Mouse (Mus musculus) hindbrain, embryonic 16.5 days (tissue): ENCODE data around the gene Mtmr10. TPM values are rescaled to one million over a fixed set of nuclear protein-coding genes. Genes with fewer than 3 reads are reported as not detected.
A peak's percentile ranks its signal among the peaks of the same experiment; 100 is the strongest.

Experiments used
- ATAC-seq: fragments of 200-750 bp; cut with Nextera tagmentation; 2 replicates; pipeline ENCODE4 v1.8.0; 2017; ENCODE audit warnings: moderate TSS enrichment, moderate library complexity
- H3K27ac ChIP-seq: fragments of 300-500 bp; sonication (generic); 2 replicates; pipeline ENCODE4 v1.5.1; 2014; ENCODE audit warnings: low read depth, mild to moderate bottlenecking, control low read depth, low read length, moderate library complexity
- H3K27me3 ChIP-seq: fragments of 300-500 bp; sonication (generic); replicated peaks from 2 replicates; pipeline ENCODE4 v1.6.1; 2014; ENCODE audit warnings: low read length; ENCODE audit not compliant: control insufficient read depth, insufficient read depth
- H3K36me3 ChIP-seq: fragments of 300-500 bp; sonication (generic); 2 replicates; pipeline ENCODE4 v1.6.1; 2014; ENCODE audit warnings: mild to moderate bottlenecking, low read length, moderate library complexity, mixed read lengths; ENCODE audit not compliant: control insufficient read depth, insufficient read depth
- H3K4me1 ChIP-seq: fragments of 300-500 bp; sonication (generic); 2 replicates; pipeline ENCODE4 v1.6.1; 2014; ENCODE audit warnings: low read depth, low read length; ENCODE audit not compliant: control insufficient read depth, insufficient read depth
- H3K4me2 ChIP-seq: fragments of 300-500 bp; sonication (generic); 2 replicates; pipeline ENCODE4 v1.6.1; 2014; ENCODE audit warnings: mild to moderate bottlenecking, low read length, control low read depth, moderate library complexity
- H3K4me3 ChIP-seq: fragments of 300-500 bp; sonication (generic); 2 replicates; pipeline ENCODE4 v1.5.1; 2014; ENCODE audit warnings: mild to moderate bottlenecking, low read length, control low read depth, moderate library complexity
- H3K9ac ChIP-seq: fragments of 300-500 bp; sonication (generic); 2 replicates; pipeline ENCODE4 v1.6.1; 2014; ENCODE audit warnings: low read depth, mild to moderate bottlenecking, control low read depth, low read length, moderate library complexity
- H3K9me3 ChIP-seq: fragments of 300-500 bp; sonication (generic); 2 replicates; pipeline ENCODE4 v1.6.1; 2014; ENCODE audit warnings: mild to moderate bottlenecking, low read length, moderate library complexity; ENCODE audit not compliant: control insufficient read depth
- WGBS: fragments of 180-500 bp; shearing (Covaris S2); extraction: QIAGEN DNeasy Blood & Tissue Kit; methylation state at CpG from one replicate; pipeline ENCODE4 v1.1.7; 2014; 5-methylcytosine and 5-hydroxymethylcytosine counted together
- polyA plus RNA-seq: library from polyadenylated mRNA; unstranded; fragments of >200 nt; fragmentation: Nextera tagmentation; extraction: Ambion mirVana; gene quantifications from 2 replicates; pipeline ENCODE4 v1.2.1, GENCODE M21; 2015

Mtmr10 gene
- polyA plus RNA-seq, 1 experiment from 2014 or later, result 10.4 TPM

DNA sequence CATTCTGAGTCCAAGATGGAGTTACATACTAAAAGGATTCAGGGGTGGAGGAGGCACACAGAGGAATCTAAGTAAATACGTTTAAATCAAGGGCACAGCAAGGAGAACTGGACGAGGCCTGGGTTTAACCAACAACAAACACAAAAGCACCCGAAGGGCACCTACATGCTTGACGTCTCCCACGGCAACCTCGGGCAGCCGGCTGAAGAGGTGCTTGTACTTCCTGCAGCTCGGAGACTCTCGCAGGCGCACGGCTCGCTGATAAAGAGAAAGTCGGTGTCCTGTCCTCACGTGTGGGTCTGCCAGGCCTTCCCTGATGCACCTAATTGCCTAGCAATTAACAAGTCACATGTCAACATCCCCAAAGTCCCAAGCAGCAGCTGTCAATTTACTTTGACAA is 66.8 kb downstream of the Mtmr10 start:
- Histone ChIP-seq H3K9ac (no peak overlapping the region), H3K9me3 (no peaks in the 10 kb centered on the region), H3K36me3 (peaks cover 8% of the 10 kb centered on the region), H3K4me1 (peaks cover 5% of the 10 kb centered on the region; the same call in 1 of the 2 replicates), H3K27ac (no peak overlapping the region), H3K27me3 (no peaks in the 10 kb centered on the region), H3K4me3 (no peak overlapping the region), H3K4me2 (no peak overlapping the region)
- ATAC-seq, result no peak
- WGBS, result 21% methylated on average over 14 of the region's 14 CpGs

DNA sequence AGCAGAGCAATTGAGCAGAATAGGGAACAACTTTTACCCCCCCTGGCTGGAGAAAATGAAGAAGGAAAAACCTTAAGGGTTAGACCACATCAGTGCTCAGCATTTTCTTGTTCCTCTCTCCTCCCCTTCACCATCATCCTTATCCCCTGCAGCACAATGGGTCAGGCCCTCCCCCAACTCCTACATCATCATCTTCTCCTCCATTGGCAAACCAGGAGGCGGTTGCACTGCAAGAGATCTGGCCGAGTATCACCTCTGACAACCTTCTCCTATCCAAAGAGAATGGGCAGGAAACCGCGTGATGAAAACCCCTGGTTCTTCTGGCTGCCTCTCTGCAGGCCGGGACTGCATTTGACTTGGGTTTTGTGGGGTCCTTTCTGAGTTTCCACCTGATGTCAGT is 69.2 kb downstream of the Mtmr10 start:
- no peak overlapping the region for H3K9ac ChIP-seq
- H3K27me3 ChIP-seq, result no peaks in the 10 kb centered on the region
- no peaks in the 10 kb centered on the region for H3K4me1 ChIP-seq
- no peak overlapping the region for H3K27ac ChIP-seq
- WGBS, result 88% methylated on average over 5 of the region's 5 CpGs
- no peak for ATAC-seq
- H3K4me3 ChIP-seq, result no peak overlapping the region
- H3K36me3 ChIP-seq, result peaks cover 8% of the 10 kb centered on the region
- H3K4me2 ChIP-seq, result no peak overlapping the region
- no peaks in the 10 kb centered on the region for H3K9me3 ChIP-seq

DNA sequence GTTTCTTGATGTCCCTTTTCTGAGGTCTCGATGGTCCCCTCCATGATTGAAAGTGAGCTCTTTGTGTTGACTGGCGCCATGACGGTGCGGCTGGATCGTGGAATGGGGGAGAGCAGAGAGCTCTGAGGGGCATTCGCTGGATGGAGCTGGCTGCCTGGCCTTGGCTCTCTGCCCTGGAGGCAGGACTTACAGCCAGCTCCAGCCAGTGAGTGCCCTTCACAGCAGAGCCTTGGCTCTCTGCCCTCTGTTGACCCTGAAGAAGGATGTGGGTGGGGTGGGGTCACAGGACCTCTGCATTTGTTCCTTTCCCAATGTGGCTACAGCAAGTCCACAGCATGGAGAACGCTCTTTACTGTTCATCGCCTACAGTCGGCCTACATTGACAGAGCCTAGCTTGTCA is 70.0 kb downstream of the Mtmr10 start:
- H3K27ac ChIP-seq, result no peak overlapping the region
- no peak overlapping the region for H3K9ac ChIP-seq
- no peak overlapping the region for H3K4me3 ChIP-seq
- no peaks in the 10 kb centered on the region for H3K9me3 ChIP-seq
- peaks cover 11% of the 10 kb centered on the region for H3K36me3 ChIP-seq
- no peaks in the 10 kb centered on the region for H3K4me1 ChIP-seq
- peak; percentile 79 for ATAC-seq
- no peaks in the 10 kb centered on the region for H3K27me3 ChIP-seq
- H3K4me2 ChIP-seq, result no peak overlapping the region
- 78% methylated on average over 9 of the region's 9 CpGs for WGBS

DNA sequence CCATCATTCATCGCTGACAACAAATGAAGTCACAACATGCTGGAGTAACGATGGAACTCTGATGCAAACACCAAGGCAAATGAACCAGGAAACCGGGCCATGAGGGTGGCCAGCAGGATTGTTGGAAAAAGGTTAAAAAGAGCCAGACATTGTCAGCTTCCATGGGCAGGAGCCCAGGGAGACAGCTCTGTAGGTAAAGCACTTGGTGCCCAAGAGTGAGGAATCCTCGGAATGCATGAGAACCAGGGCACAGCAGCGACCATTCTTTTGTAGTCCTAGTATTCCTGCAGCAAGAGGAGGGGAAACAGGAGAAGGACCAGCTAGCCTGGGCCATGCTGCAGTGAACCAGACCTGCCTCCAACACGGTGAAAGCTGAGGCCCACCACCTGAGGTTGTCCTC is 71.2 kb downstream of the Mtmr10 start:
- Histone ChIP-seq H3K27ac (no peak overlapping the region), H3K9ac (no peak overlapping the region), H3K36me3 (peaks cover 9% of the 10 kb centered on the region), H3K9me3 (no peaks in the 10 kb centered on the region), H3K4me2 (no peak overlapping the region), H3K4me1 (no peaks in the 10 kb centered on the region), H3K27me3 (no peaks in the 10 kb centered on the region), H3K4me3 (no peak overlapping the region)
- WGBS, result 76% methylated on average over 6 of the region's 6 CpGs
- no peak for ATAC-seq

DNA sequence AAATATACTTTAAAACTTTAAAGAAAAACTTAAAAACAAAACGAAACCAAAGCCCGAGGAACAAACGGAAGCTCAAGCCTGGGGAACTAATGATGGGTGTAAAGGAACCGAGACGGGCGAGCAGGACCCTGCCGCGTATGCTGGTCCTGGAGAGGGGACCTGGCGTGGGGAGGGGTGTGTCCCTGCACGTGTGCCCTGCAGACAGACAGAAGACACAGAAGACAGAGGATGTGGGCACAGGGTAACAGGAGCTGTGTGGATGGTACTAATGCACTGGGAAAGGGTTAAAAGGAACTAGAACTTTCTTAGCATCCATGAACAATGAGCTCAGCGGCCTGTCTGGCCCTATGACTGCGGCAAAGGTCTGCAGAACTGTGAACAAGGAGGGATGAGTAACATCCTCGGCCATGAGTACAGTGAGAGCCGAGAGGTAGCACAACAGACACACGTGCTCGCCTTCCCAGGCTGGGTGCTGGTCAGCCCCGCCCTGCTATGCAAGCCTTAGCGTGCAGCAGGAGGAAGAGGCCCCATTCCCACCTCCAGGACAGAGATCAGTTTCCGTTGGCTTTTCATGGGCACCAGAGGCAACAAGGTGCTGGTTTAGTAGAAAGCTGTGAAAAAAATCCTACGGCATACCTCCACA is 72.6 kb downstream of the Mtmr10 start:
- 84% methylated on average over 20 of the region's 20 CpGs for WGBS
- Histone ChIP-seq H3K9me3 (no peaks in the 10 kb centered on the region), H3K4me1 (no peaks in the 10 kb centered on the region), H3K36me3 (peaks cover 9% of the 10 kb centered on the region), H3K9ac (no peak overlapping the region), H3K4me2 (no peak overlapping the region), H3K4me3 (no peak overlapping the region), H3K27me3 (no peaks in the 10 kb centered on the region), H3K27ac (peak overlapping the region; percentile 4; the same call in 1 of the 2 replicates)
- peak; percentile 62 for ATAC-seq

DNA sequence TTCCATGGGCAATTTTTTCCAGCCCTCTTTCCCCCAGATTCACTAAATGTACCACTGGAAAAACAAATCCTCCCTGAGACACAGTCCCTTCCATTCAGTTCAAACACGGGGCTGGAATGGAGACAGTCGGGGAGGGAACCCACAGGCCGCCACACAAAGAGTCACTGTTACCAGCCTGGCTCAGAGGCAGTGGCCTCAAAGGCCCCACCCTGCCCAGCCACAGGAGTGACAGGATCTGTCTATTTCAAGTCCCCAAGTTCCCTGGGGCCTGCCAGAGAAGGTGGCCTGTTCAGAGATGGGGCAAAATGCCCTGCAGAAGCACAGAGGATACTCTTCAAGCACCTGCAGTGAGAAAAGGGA is 73.1 kb downstream of the Mtmr10 start:
- Histone ChIP-seq H3K9ac (no peak overlapping the region), H3K4me2 (no peak overlapping the region), H3K4me3 (no peak overlapping the region), H3K9me3 (no peaks in the 10 kb centered on the region), H3K27me3 (no peaks in the 10 kb centered on the region), H3K36me3 (peaks cover 9% of the 10 kb centered on the region), H3K27ac (peak overlapping the region; percentile 40; the same call in 1 of the 2 replicates), H3K4me1 (no peaks in the 10 kb centered on the region)
- peak; percentile 87 for ATAC-seq
- 59% methylated on average over 3 of the region's 3 CpGs for WGBS

DNA sequence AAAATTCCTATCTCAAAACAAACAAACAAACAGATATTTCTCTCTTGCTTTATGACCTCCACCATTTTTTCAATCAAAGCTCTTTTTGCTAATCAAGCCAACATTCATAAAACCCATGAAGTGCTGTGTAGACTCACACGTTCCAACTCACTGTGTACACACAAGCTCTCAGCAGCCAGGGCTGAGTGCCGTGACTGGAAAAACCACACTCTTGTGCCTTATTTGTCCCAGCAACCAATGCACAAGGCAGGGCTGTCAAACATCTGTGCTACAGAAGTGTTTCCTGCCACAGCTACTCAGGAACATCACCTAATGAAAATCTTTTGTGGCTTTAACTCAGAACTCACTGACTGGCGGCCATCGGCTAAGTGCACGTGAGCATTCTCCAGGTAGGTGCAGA is 78.4 kb downstream of the Mtmr10 start:
- H3K27ac ChIP-seq, result no peak overlapping the region
- ATAC-seq, result no peak
- peaks cover 16% of the 10 kb centered on the region for H3K36me3 ChIP-seq
- H3K4me3 ChIP-seq, result no peak overlapping the region
- 95% methylated on average over 5 of the region's 5 CpGs for WGBS
- H3K4me2 ChIP-seq, result no peak overlapping the region
- no peak overlapping the region for H3K9ac ChIP-seq
- H3K27me3 ChIP-seq, result no peaks in the 10 kb centered on the region
- H3K4me1 ChIP-seq, result no peaks in the 10 kb centered on the region
- H3K9me3 ChIP-seq, result no peaks in the 10 kb centered on the region

DNA sequence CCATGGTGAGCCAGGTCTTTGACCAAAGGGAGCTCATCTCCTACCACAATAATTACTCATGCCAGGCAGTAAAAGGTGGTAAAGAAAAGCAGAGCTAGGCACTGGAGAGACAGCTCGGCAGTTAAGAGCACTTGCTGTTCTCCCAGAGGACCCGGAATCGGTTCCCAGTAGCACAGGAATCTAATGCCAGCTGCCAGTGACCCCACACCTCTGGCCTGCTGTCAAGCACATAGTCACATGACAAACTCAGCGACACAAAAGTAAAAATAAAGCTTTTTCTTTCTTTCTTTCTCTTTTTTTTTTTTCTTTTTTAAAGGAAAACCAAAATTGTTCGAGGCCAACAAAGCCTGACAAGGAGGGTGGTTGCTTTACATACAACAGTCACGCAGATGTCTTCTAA is 82.4 kb downstream of the Mtmr10 start:
- WGBS, result 90% methylated on average over 6 of the region's 6 CpGs

DNA sequence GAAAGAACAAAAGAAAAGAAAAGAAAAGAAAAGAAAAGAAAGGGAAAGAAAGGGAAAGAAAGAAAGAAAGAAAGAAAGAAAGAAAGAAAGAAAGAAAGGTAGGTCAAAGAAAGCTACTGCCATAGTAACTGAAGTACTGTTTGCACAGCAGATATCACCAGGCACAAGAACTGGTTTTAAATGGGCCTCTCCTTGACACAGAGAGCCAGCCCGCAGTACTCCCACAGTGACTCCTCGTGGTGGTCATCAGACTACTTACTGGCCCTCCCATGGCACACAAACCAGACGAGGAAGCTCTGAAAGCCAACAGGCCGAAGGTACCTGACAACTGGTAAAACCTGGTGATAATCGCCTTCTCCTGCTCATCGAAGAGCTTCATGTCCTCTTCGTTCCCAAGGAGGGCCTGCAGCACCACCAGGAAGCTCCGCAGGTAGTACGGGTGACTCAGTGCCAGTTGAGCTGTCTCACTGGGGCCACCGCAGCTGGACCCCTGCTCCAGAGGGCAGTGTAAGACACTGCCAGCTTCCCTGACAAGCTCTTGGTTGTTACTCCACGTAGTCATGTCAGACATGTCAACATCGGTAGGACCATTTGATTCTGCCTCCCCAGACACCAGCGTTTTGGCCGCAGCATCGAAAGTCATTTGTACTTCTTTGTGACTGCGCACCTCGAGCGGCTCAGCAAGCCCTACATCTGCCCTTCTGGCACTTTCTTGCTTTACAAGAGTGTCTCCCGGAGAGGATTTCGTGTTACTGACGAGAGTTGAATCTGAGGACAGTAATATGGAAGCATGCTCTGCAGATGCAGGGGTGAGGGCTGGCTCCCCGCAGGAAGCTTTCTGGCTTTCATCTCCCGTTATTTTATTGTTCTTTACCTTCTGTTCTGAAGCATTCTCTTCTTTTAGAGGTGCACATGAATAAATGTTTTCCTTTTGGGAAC is 84.8 kb downstream of the Mtmr10 start:
- Histone ChIP-seq H3K9ac (no peak overlapping the region), H3K27me3 (no peaks in the 10 kb centered on the region)
- ATAC-seq, result no peak

More for the DNA sequence above, 82.4 kb downstream of the Mtmr10 start:
- Histone ChIP-seq H3K4me2 (no peak overlapping the region), H3K4me3 (no peak overlapping the region), H3K4me1 (peaks cover 4% of the 10 kb centered on the region), H3K36me3 (peaks cover 9% of the 10 kb centered on the region), H3K27ac (no peak overlapping the region), H3K9me3 (no peaks in the 10 kb centered on the region), H3K9ac (no peak overlapping the region), H3K27me3 (no peaks in the 10 kb centered on the region)
- no peak for ATAC-seq

More for the DNA sequence above, 84.8 kb downstream of the Mtmr10 start:
- H3K4me2 ChIP-seq, result no peak overlapping the region
- 87% methylated on average over 23 of the region's 23 CpGs for WGBS
- H3K4me3 ChIP-seq, result no peak overlapping the region
- H3K9me3 ChIP-seq, result no peaks in the 10 kb centered on the region
- peaks cover 13% of the 10 kb centered on the region for H3K36me3 ChIP-seq
- no peak overlapping the region for H3K27ac ChIP-seq
- H3K4me1 ChIP-seq, result peaks cover 4% of the 10 kb centered on the region
